Mouse (Mus musculus) heart, postnatal 25 days (tissue): ENCODE results near the gene Shld1. TPM values are rescaled to one million over a fixed set of nuclear protein-coding genes. Genes with fewer than 3 reads are reported as not detected.
A peak's percentile ranks its signal among the peaks of the same experiment; 100 is the strongest.

Source experiments
- DNase-seq: peaks from one replicate; pipeline ENCODE4 v3.0.0; 2022; ENCODE audit warnings: low spot score
- intact Hi-C: fragments of 180-260 bp; cut with DNase I; formaldehyde crosslinking; loops from one replicate; pipeline ENCODE4 v1.15.1; 2025
- total RNA-seq, 2 experiments: library from RNA; stranded (reverse); gene quantifications; 2 replicates each; pipeline ENCODE4 v1.2.3; 2021

Shld1 gene
- total RNA-seq, 2 experiments from 2014 or later: 41.5 to 55.2 TPM

DNA sequence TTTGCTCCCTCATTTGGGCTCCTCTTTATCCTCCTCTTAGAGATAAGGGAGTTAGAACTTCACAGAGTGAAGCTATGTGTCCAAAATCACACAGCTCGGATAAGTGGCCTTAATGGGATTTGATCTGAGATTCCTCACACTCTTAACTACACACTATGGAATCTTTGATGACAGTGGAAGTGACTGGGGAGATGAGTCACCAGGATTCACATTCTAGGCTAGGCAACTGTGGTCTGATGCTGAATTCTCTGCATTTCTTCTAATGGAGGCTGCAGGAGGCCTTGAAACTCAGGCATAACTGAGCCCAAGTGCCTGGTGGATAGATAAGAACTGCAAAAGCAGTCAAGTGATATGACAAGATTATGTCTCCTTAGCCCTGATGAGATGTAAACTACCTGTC, 84.1 kb downstream of the Shld1 start:
- intact Hi-C loops: no loop called here
- no peak for DNase-seq

DNA sequence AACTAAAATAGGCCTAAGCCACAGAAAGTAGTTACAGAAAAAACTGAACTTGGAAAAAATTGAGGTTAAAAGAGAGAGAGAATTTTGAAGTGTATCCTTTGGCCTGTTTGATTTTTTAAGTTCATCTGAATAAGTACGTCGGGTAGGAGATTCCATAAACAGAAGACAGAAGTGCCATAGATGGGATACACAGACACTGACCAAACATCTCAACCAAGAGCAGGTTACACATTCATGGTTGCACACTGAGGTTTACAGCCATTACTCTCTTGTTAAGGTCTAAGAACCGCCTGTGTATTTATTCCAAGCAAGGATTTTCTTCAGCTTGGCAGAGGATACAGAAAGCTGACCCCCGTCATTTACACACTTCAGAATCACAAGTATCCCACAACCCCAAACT, 94.2 kb downstream of the Shld1 start, which contains the start of gene Chgb:
Chgb (plus strand) TSS at position 301 of the 400 bp plus-strand sequence.
- no peak for DNase-seq
- intact Hi-C loops: no loop called here

DNA sequence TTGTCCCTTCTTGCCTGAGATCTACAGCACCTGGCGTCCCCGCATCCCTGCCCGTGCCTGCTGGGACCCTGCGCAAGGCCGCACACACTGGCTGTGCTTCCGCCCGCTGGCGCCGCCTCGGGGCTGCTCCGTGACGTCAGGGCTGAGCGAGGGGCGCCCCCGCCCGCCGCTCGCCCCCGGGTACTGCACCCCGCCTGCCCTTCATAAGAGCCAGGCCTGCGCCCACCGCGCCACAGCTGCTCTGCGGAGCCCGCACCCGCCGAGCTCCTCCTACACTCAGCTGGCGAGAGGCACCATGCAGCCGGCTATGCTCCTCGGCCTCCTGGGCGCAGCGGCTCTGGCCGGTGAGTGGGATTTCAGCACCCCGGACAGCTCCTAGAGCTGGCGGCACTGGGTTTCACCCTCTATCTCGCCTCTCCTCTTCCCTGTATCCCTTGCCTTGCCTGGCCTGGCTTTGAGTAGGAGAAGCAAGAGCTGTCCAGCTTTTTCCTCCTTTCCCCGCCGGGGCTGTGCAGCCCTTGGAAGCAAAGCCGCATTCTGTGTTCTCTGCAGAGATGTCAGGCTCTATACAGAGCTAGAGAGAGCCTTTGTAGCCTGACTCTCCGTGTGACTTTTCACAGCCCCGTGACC, 94.8 kb downstream of the Shld1 start:
- intact Hi-C loops: no loop called here
- DNase-seq: peak; percentile 32

GRCm38 (mm10) chr2:132784039-132784438, 97.3 kb downstream of the Shld1 start:
- no peak for DNase-seq
- intact Hi-C loops: no loop called here

DNA sequence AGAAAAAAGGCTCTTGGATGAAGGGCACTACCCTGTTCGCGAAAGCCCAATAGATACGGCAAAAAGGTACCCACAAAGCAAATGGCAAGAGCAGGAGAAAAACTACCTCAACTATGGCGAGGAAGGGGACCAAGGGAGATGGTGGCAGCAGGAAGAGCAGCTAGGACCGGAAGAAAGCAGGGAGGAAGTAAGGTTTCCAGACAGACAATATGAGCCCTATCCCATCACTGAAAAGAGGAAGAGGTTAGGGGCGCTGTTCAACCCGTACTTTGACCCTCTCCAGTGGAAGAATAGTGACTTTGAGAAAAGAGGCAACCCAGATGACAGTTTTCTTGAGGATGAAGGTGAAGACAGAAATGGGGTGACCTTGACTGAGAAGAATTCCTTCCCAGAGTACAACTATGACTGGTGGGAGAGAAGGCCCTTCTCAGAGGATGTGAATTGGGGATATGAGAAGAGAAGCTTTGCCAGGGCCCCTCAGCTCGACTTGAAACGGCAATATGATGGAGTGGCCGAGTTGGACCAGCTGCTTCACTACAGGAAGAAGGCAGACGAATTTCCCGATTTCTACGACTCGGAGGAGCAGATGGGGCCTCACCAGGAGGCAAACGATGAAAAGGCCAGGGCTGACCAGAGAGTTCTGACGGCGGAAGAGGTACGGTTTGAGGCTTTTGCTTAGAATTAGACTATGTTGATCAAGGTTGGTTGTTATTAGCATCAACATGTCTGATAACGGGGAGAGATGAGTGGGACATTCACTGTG, 106.9 kb downstream of the Shld1 start:
- DNase-seq: no peak
- intact Hi-C loops: no loop called here

- DNase-seq: no peak
- intact Hi-C loops: no loop called here
These were observed 107.5 kb downstream of the Shld1 start for GRCm38 (mm10) chr2:132794204-132794586.

Other genes with a start within 250 kb of the Shld1 start
- 100 to 1,000 TPM; 183 to 239 TPM for gene Gpcpd1, start 99.2 kb upstream of the Shld1 start, total RNA-seq
- gene Chgb, start 94.3 kb downstream of the Shld1 start, total RNA-seq: under 1 TPM; 0.22 to 0.39 TPM
- 1 to 10 TPM; 5.5 to 6.4 TPM for gene Trmt6, start 129.1 kb downstream of the Shld1 start, total RNA-seq
- gene Mcm8, start 129.2 kb downstream of the Shld1 start, total RNA-seq: 1 to 10 TPM; 1.9 TPM
- 10 to 100 TPM; 18.7 to 19.5 TPM for gene Crls1, start 159.7 kb downstream of the Shld1 start, total RNA-seq
- gene Lrrn4, start 194.0 kb downstream of the Shld1 start, total RNA-seq: 1 to 10 TPM; 5.5 to 8.2 TPM